In genomic region chr10:4519645-4520044, GRCm38 (mm10) we compare ENCODE assay signal across 22 mouse cellular contexts. TPM values are rescaled to one million over a fixed set of nuclear protein-coding genes. Genes with fewer than 3 reads are reported as not detected.
DNase-seq lines count a peak whose midpoint lies in the region; ATAC-seq lines count a peak whose summit lies in the region.
"Had no signal": no experiment of that assay in that cellular context is flagged by ENCODE, and none has a peak within 500 bp of the region (broad histone marks: within the 10 kb centered on the region; RNA-seq: fewer than 3 reads in every experiment).

No protein-coding gene starts in this region.

- ATAC-seq in midbrain, embryonic 15.5 days (replicated peaks), result peak; percentile 22; the same call in 1 of the 2 replicates
- ATAC-seq in midbrain, embryonic 14.5 days (ENCODE audit: low FRiP score, low TSS enrichment), result no peak
- ATAC-seq in megakaryocyte, adult 5-6 weeks (ENCODE audit: poor library complexity, severe bottlenecking), result peak; percentile 66
- no peak for ATAC-seq in forebrain, embryonic 15.5 days (replicated peaks)

- H3K9ac ChIP-seq in midbrain, embryonic 15.5 days, result no peak overlapping the region
- H3K9ac ChIP-seq in midbrain, embryonic 14.5 days (replicated peaks; ENCODE audit: low read length), result no peak overlapping the region
- H3K9ac ChIP-seq in forebrain, embryonic 15.5 days (replicated peaks), result no peak overlapping the region
- H3K9ac ChIP-seq: embryonic facial prominence, embryonic 13.5 days; embryonic facial prominence, embryonic 15.5 days; forebrain, embryonic 12.5 days; forebrain, postnatal 0 days had no signal

- no peak for DNase-seq in midbrain, embryonic 14.5 days
- DNase-seq in cerebellum, adult 9-10 months, result no peak
- DNase-seq: adrenal gland, adult 8-10 months; adrenal gland, postnatal 14 days; adrenal gland, postnatal 36 days; cerebellum, adult 11-12 months; cerebellum, adult 2 months; cerebellum, adult 9-11 months; cerebellum, postnatal 14 days; cerebellum, postnatal 36 days; embryo, embryonic 11 days; forebrain, postnatal 0 days had no signal

- no peaks in the 10 kb centered on the region for H3K36me3 ChIP-seq in midbrain, embryonic 15.5 days (replicated peaks)
- H3K36me3 ChIP-seq in midbrain, embryonic 14.5 days (ENCODE audit: control insufficient read depth, insufficient read depth, low read length), result no peaks in the 10 kb centered on the region
- no peaks in the 10 kb centered on the region for H3K36me3 ChIP-seq in forebrain, embryonic 15.5 days
- H3K36me3 ChIP-seq: embryonic facial prominence, embryonic 13.5 days; embryonic facial prominence, embryonic 15.5 days; forebrain, embryonic 10.5 days; forebrain, embryonic 12.5 days had no signal

- no peak overlapping the region for H3K4me2 ChIP-seq in midbrain, embryonic 15.5 days
- no peak overlapping the region for H3K4me2 ChIP-seq in midbrain, embryonic 14.5 days (ENCODE audit: low read length)
- no peak overlapping the region for H3K4me2 ChIP-seq in forebrain, embryonic 15.5 days (replicated peaks)
- H3K4me2 ChIP-seq: embryonic facial prominence, embryonic 13.5 days; embryonic facial prominence, embryonic 15.5 days; forebrain, embryonic 12.5 days had no signal

- no peaks in the 10 kb centered on the region for H3K4me1 ChIP-seq in midbrain, embryonic 15.5 days
- H3K4me1 ChIP-seq in midbrain, embryonic 14.5 days (ENCODE audit: control insufficient read depth, insufficient read depth, low read length), result no peaks in the 10 kb centered on the region
- H3K4me1 ChIP-seq in forebrain, embryonic 15.5 days, result no peaks in the 10 kb centered on the region
- H3K4me1 ChIP-seq: embryonic facial prominence, embryonic 13.5 days; embryonic facial prominence, embryonic 15.5 days; forebrain, embryonic 10.5 days; forebrain, embryonic 12.5 days had no signal

- no peak overlapping the region for H3K27ac ChIP-seq in midbrain, embryonic 15.5 days
- no peak overlapping the region for H3K27ac ChIP-seq in midbrain, embryonic 14.5 days (replicated peaks; ENCODE audit: low read depth, low read length)
- H3K27ac ChIP-seq in forebrain, embryonic 15.5 days (replicated peaks), result no peak overlapping the region
- H3K27ac ChIP-seq: embryonic facial prominence, embryonic 13.5 days; embryonic facial prominence, embryonic 15.5 days; forebrain, embryonic 10.5 days; forebrain, embryonic 12.5 days had no signal

- WGBS in midbrain, embryonic 15.5 days, result 80% methylated on average over 3 of the region's 3 CpGs
- WGBS in midbrain, embryonic 14.5 days, result 83% methylated on average over 3 of the region's 3 CpGs
- WGBS in forebrain, embryonic 15.5 days, result 68% methylated on average over 3 of the region's 3 CpGs

- no peaks in the 10 kb centered on the region for H3K27me3 ChIP-seq in midbrain, embryonic 15.5 days (replicated peaks)
- H3K27me3 ChIP-seq in midbrain, embryonic 14.5 days (ENCODE audit: control insufficient read depth, insufficient read depth, low read length), result no peaks in the 10 kb centered on the region
- no peaks in the 10 kb centered on the region for H3K27me3 ChIP-seq in forebrain, embryonic 15.5 days
- H3K27me3 ChIP-seq: embryonic facial prominence, embryonic 13.5 days; embryonic facial prominence, embryonic 15.5 days; forebrain, embryonic 12.5 days had no signal

- no peak overlapping the region for H3K4me3 ChIP-seq in midbrain, embryonic 15.5 days
- no peak overlapping the region for H3K4me3 ChIP-seq in midbrain, embryonic 14.5 days (replicated peaks; ENCODE audit: low read depth, low read length)
- H3K4me3 ChIP-seq in forebrain, embryonic 15.5 days, result no peak overlapping the region
- H3K4me3 ChIP-seq: embryonic facial prominence, embryonic 13.5 days; embryonic facial prominence, embryonic 15.5 days; erythroblast, embryonic 14.5 days; forebrain, embryonic 10.5 days; forebrain, embryonic 12.5 days had no signal

- H3K9me3 ChIP-seq in midbrain, embryonic 15.5 days, result no peaks in the 10 kb centered on the region
- no peaks in the 10 kb centered on the region for H3K9me3 ChIP-seq in midbrain, embryonic 14.5 days (ENCODE audit: control insufficient read depth, low read length)
- no peaks in the 10 kb centered on the region for H3K9me3 ChIP-seq in forebrain, embryonic 15.5 days
- H3K9me3 ChIP-seq: embryonic facial prominence, embryonic 15.5 days had no signal

RNA-seq across cellular contexts. Expression of gene Ccdc170, which starts 37.3 kb away (rescaled TPM):
- polyA plus RNA-seq in midbrain, embryonic 15.5 days (2015; fragmentation: Nextera tagmentation; extraction: Ambion mirVana), result 0.27 and 0.34 TPM in 2 replicates
- 0.11 and 0.14 TPM in 2 replicates for polyA plus RNA-seq in midbrain, embryonic 14.5 days (2014; fragmentation: Nextera tagmentation; extraction: Ambion mirVana)
- total RNA-seq in megakaryocyte, adult 5-6 weeks (2015), result 0.30 TPM in 1 of 2 replicates, not detected in the other
- total RNA-seq in megakaryocyte, adult 5-6 weeks (2017), result 0.08 and 0.22 TPM in 2 replicates
- polyA plus RNA-seq in forebrain, embryonic 15.5 days (2015; fragmentation: Nextera tagmentation; extraction: Ambion mirVana), result 0.24 and 0.32 TPM in 2 replicates
- total RNA-seq: common myeloid progenitor, adult 5-6 weeks; MEL had no signal
- polyA plus RNA-seq: erythroblast, embryonic 14.5 days; forebrain, embryonic 10.5 days had no signal

Comparison
In these comparisons a context has a peak if more than half of its experiments do, and no peak if none do; other contexts are left out.
1. ATAC-seq: peak in midbrain, embryonic 15.5 days (single experiment) and megakaryocyte, adult 5-6 weeks (single experiment); none in midbrain, embryonic 14.5 days (single experiment) and forebrain, embryonic 15.5 days (single experiment).